ENCODE assay signal across 8 mouse cellular contexts in the genomic region with DNA sequence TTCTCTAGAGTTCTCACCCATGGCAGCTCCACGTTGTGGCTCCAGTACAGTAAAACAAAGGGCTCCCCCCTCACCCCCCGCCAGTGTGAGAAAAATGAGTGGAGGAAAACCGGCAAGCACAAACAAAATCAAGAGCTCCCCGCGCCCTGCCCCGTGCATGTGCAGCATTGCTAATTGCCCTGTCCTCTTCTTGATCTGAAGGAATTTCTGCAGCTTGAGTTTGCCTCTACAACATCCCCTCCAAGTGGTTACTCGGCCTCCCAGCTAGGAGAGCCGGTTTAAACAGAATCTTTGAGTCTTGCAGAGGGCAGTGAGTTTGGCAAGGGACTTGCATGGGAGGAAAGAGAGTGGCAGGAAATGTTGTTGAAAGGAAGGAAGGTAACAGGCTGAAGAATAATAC. TPM values are rescaled to one million over a fixed set of nuclear protein-coding genes. Genes with fewer than 3 reads are reported as not detected.
DNase-seq lines count a peak whose midpoint lies in the region; ATAC-seq and TF ChIP-seq lines count a peak whose summit lies in the region.
"Had no signal": no experiment of that assay in that cellular context is flagged by ENCODE, and none has a peak within 500 bp of the region (broad histone marks: within the 10 kb centered on the region; RNA-seq: fewer than 3 reads in every experiment).

No protein-coding gene starts in this region.

- no peak overlapping the region; the same call in 1 of the 2 replicates for H3K4me3 ChIP-seq in thymus, adult 2 months (ENCODE audit: control insufficient read depth, insufficient read depth, low read length)
- no peak overlapping the region for H3K4me3 ChIP-seq in embryonic facial prominence, embryonic 14.5 days (ENCODE audit: low read depth, low read length)
- no peak overlapping the region for H3K4me3 ChIP-seq in hindbrain, embryonic 11.5 days (ENCODE audit: low read depth, low read length)
- no peak overlapping the region for H3K4me3 ChIP-seq in lung, embryonic 15.5 days
- H3K4me3 ChIP-seq: megakaryocyte, embryonic 14.5 days had no signal

- H3K27ac ChIP-seq in thymus, adult 2 months (ENCODE audit: control insufficient read depth, insufficient read depth, low read length), result peak overlapping the region; percentile 79
- 0 out of 2 replicates have a peak overlapping the region, but pooled peaks have one; percentile 7 for H3K27ac ChIP-seq in embryonic facial prominence, embryonic 14.5 days (replicated peaks; ENCODE audit: low read depth, low read length)
- H3K27ac ChIP-seq in hindbrain, embryonic 11.5 days (ENCODE audit: low read depth, low read length), result no peak overlapping the region
- peak overlapping the region; percentile 54 for H3K27ac ChIP-seq in lung, embryonic 15.5 days

- no peak for TF ChIP-seq CTCF in thymus, adult 2 months (IDR thresholded peaks at IDR 0.05; ENCODE audit: borderline replicate concordance, control insufficient read depth, extremely low read depth, insufficient read depth, low read length, poor library complexity)

- 0 out of 2 replicates have a peak, but pooled peaks have one; percentile 22 for ATAC-seq in embryonic facial prominence, embryonic 14.5 days (ENCODE audit: low read depth)
- 0 out of 2 replicates have a peak, but pooled peaks have one; percentile 34 for ATAC-seq in hindbrain, embryonic 11.5 days (ENCODE audit: low FRiP score)
- ATAC-seq in lung, embryonic 15.5 days (ENCODE audit: borderline replicate concordance, extremely low read depth, low FRiP score, low TSS enrichment), result peak; percentile 64; the same call in 1 of the 2 replicates

- no peak overlapping the region for H3K9ac ChIP-seq in embryonic facial prominence, embryonic 14.5 days (ENCODE audit: low read depth, low read length)
- no peak overlapping the region for H3K9ac ChIP-seq in hindbrain, embryonic 11.5 days (ENCODE audit: low read depth, low read length)
- H3K9ac ChIP-seq in lung, embryonic 15.5 days, result no peak overlapping the region

- peaks cover 15% of the 10 kb centered on the region for H3K4me1 ChIP-seq in thymus, adult 2 months (replicated peaks; ENCODE audit: control insufficient read depth, insufficient read depth, low read length)
- H3K4me1 ChIP-seq in embryonic facial prominence, embryonic 14.5 days (ENCODE audit: control insufficient read depth, insufficient read depth, low read length), result no peaks in the 10 kb centered on the region
- H3K4me1 ChIP-seq in hindbrain, embryonic 11.5 days (replicated peaks; ENCODE audit: control insufficient read depth, insufficient read depth, low read length), result peaks cover 2% of the 10 kb centered on the region; the same call in 1 of the 2 replicates
- peaks cover 3% of the 10 kb centered on the region; the same call in 1 of the 2 replicates for H3K4me1 ChIP-seq in lung, embryonic 15.5 days

- WGBS in thymus, adult 2 months, result 15% methylated on average over 8 of the region's 8 CpGs
- WGBS in embryonic facial prominence, embryonic 14.5 days, result 24% methylated on average over 8 of the region's 8 CpGs
- WGBS in hindbrain, embryonic 11.5 days, result 32% methylated on average over 8 of the region's 8 CpGs
- 18% methylated on average over 8 of the region's 8 CpGs for WGBS in lung, embryonic 15.5 days

- no peak for DNase-seq in thymus, adult 2 months
- no peak for DNase-seq in thymus, postnatal 10 days (ENCODE audit: low spot score in 2 of 2)
- DNase-seq in embryonic facial prominence, embryonic 14.5 days (ENCODE audit: low spot score), result peak; percentile 79
- peak; percentile 38 for DNase-seq in hindbrain, embryonic 11.5 days (ENCODE audit: low spot score)
- DNase-seq in thymus, postnatal 0 days (ENCODE audit: low spot score), result peak; percentile 38
- DNase-seq in spleen, postnatal 10 days (ENCODE audit: low spot score in 2 of 2), result no peak

- no peaks in the 10 kb centered on the region for H3K36me3 ChIP-seq in thymus, adult 2 months (ENCODE audit: control insufficient read depth, insufficient read depth, low read length)
- no peaks in the 10 kb centered on the region for H3K36me3 ChIP-seq in embryonic facial prominence, embryonic 14.5 days (ENCODE audit: control insufficient read depth, insufficient read depth, low read length)
- no peaks in the 10 kb centered on the region for H3K36me3 ChIP-seq in hindbrain, embryonic 11.5 days (ENCODE audit: control insufficient read depth, insufficient read depth, low read length)
- H3K36me3 ChIP-seq in lung, embryonic 15.5 days, result no peaks in the 10 kb centered on the region

- H3K27me3 ChIP-seq in thymus, adult 2 months (ENCODE audit: control insufficient read depth, insufficient read depth, low read length), result no peaks in the 10 kb centered on the region
- H3K27me3 ChIP-seq in embryonic facial prominence, embryonic 14.5 days (replicated peaks; ENCODE audit: control insufficient read depth, insufficient read depth, low read length), result peaks cover 24% of the 10 kb centered on the region
- H3K27me3 ChIP-seq in hindbrain, embryonic 11.5 days (ENCODE audit: control insufficient read depth, insufficient read depth, low read length), result no peaks in the 10 kb centered on the region; the same call in 1 of the 2 replicates
- H3K27me3 ChIP-seq in lung, embryonic 15.5 days, result no peaks in the 10 kb centered on the region

- TF ChIP-seq POLR2A in thymus, adult 2 months (IDR thresholded peaks at IDR 0.05; ENCODE audit: control insufficient read depth, extremely low read depth, insufficient read depth, low read length, poor library complexity), result no peak

- H3K9me3 ChIP-seq in embryonic facial prominence, embryonic 14.5 days (ENCODE audit: control insufficient read depth, low read length), result no peaks in the 10 kb centered on the region
- no peaks in the 10 kb centered on the region for H3K9me3 ChIP-seq in hindbrain, embryonic 11.5 days (ENCODE audit: control insufficient read depth, low read length)
- no peaks in the 10 kb centered on the region for H3K9me3 ChIP-seq in lung, embryonic 15.5 days
- H3K9me3 ChIP-seq: megakaryocyte, embryonic 14.5 days had no signal

- peak overlapping the region; percentile 38; the same call in 1 of the 2 replicates for H3K4me2 ChIP-seq in embryonic facial prominence, embryonic 14.5 days (ENCODE audit: low read depth, low read length)
- no peak overlapping the region for H3K4me2 ChIP-seq in hindbrain, embryonic 11.5 days (replicated peaks; ENCODE audit: low read depth, low read length)
- H3K4me2 ChIP-seq in lung, embryonic 15.5 days, result peak overlapping the region; percentile 15; the same call in 1 of the 2 replicates

RNA-seq across cellular contexts. Expression of a gene that starts 3.6 kb away (rescaled TPM):
- polyA plus RNA-seq in thymus, adult 2 months (2012; rRNA removed), result 442 and 583 TPM in 2 replicates
- 2,773 and 2,890 TPM in 2 replicates for polyA plus RNA-seq in embryonic facial prominence, embryonic 14.5 days (2014; fragmentation: Nextera tagmentation; extraction: Ambion mirVana)
- 6,076 and 6,498 TPM in 2 replicates for polyA plus RNA-seq in hindbrain, embryonic 11.5 days (2014; fragmentation: Nextera tagmentation; extraction: Ambion mirVana)
- polyA plus RNA-seq in lung, embryonic 15.5 days (2015; fragmentation: Nextera tagmentation; extraction: Ambion mirVana), result 4,428 and 4,572 TPM in 2 replicates
- polyA plus RNA-seq in thymus, postnatal 0 days (2015; fragmentation: Nextera tagmentation; extraction: Ambion mirVana), result 6,098 and 6,310 TPM in 2 replicates

RNA-seq across cellular contexts. Expression of a gene that starts 51.4 kb away (rescaled TPM):
- polyA plus RNA-seq in thymus, adult 2 months (2012; rRNA removed), result 1.1 and 1.6 TPM in 2 replicates
- 0.36 and 0.47 TPM in 2 replicates for polyA plus RNA-seq in embryonic facial prominence, embryonic 14.5 days (2014; fragmentation: Nextera tagmentation; extraction: Ambion mirVana)
- not detected in 2 replicates for polyA plus RNA-seq in hindbrain, embryonic 11.5 days (2014; fragmentation: Nextera tagmentation; extraction: Ambion mirVana)
- 0.66 and 0.89 TPM in 2 replicates for polyA plus RNA-seq in lung, embryonic 15.5 days (2015; fragmentation: Nextera tagmentation; extraction: Ambion mirVana)
- 0.59 and 0.79 TPM in 2 replicates for polyA plus RNA-seq in thymus, postnatal 0 days (2015; fragmentation: Nextera tagmentation; extraction: Ambion mirVana)

Comparison
In these comparisons a context has a peak if more than half of its experiments do, and no peak if none do; other contexts are left out.
1. DNase-seq: peak in embryonic facial prominence, embryonic 14.5 days (single experiment), hindbrain, embryonic 11.5 days (single experiment) and thymus, postnatal 0 days (single experiment); none in thymus, adult 2 months (single experiment), thymus, postnatal 10 days (0 of 2) and spleen, postnatal 10 days (0 of 2).
2. Peak in every context shown above with its lines, with median percentiles within 50 percentile points of each other: ATAC-seq.